Mouse (Mus musculus): Measurements from ENCODE around the gene Set. TPM values are rescaled to one million over a fixed set of nuclear protein-coding genes. Genes with fewer than 3 reads are reported as not detected.
A peak's percentile ranks its signal among the peaks of the same experiment; 100 is the strongest.

The Set gene
- total RNA-seq, 1 experiment: 901 TPM

DNA sequence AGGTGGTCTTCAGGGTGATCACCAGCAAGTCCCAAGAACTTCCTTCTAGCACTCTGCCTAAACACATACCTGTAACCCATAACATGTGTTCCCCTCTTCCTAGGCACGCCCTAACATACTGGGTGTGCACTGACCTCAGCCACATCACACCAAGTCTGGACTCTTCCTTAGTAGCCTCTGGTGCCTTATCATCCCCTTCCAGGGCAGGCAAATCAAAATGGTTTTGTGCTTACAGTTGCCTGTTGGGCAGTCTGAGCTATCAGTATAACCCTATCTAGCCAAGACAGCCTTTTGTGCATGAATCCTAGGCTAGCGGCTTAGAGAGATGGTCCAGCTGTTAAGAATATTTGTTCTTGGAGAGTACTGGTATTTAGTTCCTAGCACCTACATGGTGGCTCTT, 54.3 kb downstream of the Set start:
- in situ Hi-C loops (cut with MboI; ENCODE audit: low sequenced_read_pairs in 2 of 2, unreplicated experiment in 2 of 2): no loop called here
- DNase-seq (ENCODE audit: low read depth, low spot score): no peak
- Histone ChIP-seq H3K9me3 (ENCODE audit: control insufficient read depth, insufficient read depth, low read depth, low read length) (no peaks in the 10 kb centered on the region), H3K27ac (ENCODE audit: insufficient read depth, low read depth, low read length, poor library complexity, severe bottlenecking) (no peak overlapping the region), H3K36me3 (ENCODE audit: control insufficient read depth, insufficient read depth, low read length, poor library complexity, severe bottlenecking) (peaks cover 29% of the 10 kb centered on the region; the same call in 1 of the 2 replicates), H3K9ac (ENCODE audit: insufficient read depth, low read depth, low read length, poor library complexity, severe bottlenecking) (no peak overlapping the region), H3K4me1 (ENCODE audit: control insufficient read depth in 2 of 2, insufficient read depth in 2 of 2, low read length in 2 of 2, poor library complexity in 1 of 2) (peaks cover 0 to 3% of the 10 kb centered on the region in 2 experiments; a peak in 1 of 4 replicates), H3K4me3 (ENCODE audit: insufficient read depth in 1 of 2, low read depth in 1 of 2, low read length in 2 of 2, poor library complexity in 1 of 2, severe bottlenecking in 1 of 2) (no peak overlapping the region)
- no peak for TF ChIP-seq CHD2 (IDR thresholded peaks at IDR 0.05; ENCODE audit: low read depth, low read length)

DNA sequence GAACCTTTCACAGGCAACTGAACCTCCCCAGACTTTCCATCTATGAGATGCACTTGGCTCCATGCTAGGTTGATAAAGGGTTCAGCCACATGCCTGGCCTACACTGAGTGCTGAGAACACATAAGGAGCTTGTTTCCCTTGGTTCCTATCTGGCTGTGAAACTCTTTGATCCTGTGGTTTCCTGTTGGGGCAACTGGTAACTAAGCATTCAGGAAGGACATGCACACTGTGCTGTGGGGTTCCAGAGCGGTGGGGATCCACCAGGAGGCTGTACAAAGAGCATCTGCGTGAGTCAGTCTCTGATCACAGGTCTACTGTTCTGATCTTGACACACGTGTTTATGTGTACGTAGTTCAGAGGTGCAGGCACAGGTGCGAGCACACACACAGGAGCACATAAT, 55.4 kb downstream of the Set start:
- no peak for DNase-seq (ENCODE audit: low read depth, low spot score)
- Histone ChIP-seq H3K4me1 (ENCODE audit: control insufficient read depth in 2 of 2, insufficient read depth in 2 of 2, low read length in 2 of 2, poor library complexity in 1 of 2) (peaks cover 0 to 3% of the 10 kb centered on the region in 2 experiments; a peak in 1 of 4 replicates), H3K27ac (ENCODE audit: insufficient read depth, low read depth, low read length, poor library complexity, severe bottlenecking) (no peak overlapping the region), H3K9ac (ENCODE audit: insufficient read depth, low read depth, low read length, poor library complexity, severe bottlenecking) (no peak overlapping the region), H3K4me3 (ENCODE audit: insufficient read depth in 1 of 2, low read depth in 1 of 2, low read length in 2 of 2, poor library complexity in 1 of 2, severe bottlenecking in 1 of 2) (no peak overlapping the region), H3K9me3 (ENCODE audit: control insufficient read depth, insufficient read depth, low read depth, low read length) (no peaks in the 10 kb centered on the region), H3K36me3 (ENCODE audit: control insufficient read depth, insufficient read depth, low read length, poor library complexity, severe bottlenecking) (peaks cover 24% of the 10 kb centered on the region; the same call in 1 of the 2 replicates)
- TF ChIP-seq MAFK (IDR thresholded peaks at IDR 0.05; ENCODE audit: insufficient read depth, low read depth, low read length) (no peak), HCFC1 (IDR thresholded peaks at IDR 0.05; ENCODE audit: borderline replicate concordance, insufficient read depth, low read length) (no peak), ZC3H11A (IDR thresholded peaks at IDR 0.05; ENCODE audit: borderline replicate concordance, low read depth, low read length) (no peak), ZNF384 (IDR thresholded peaks at IDR 0.05; ENCODE audit: low read depth, low read length) (no peak), CHD2 (IDR thresholded peaks at IDR 0.05; ENCODE audit: low read depth, low read length) (no peak)
- in situ Hi-C loops (cut with MboI; ENCODE audit: low sequenced_read_pairs in 2 of 2, unreplicated experiment in 2 of 2): no loop called here

DNA sequence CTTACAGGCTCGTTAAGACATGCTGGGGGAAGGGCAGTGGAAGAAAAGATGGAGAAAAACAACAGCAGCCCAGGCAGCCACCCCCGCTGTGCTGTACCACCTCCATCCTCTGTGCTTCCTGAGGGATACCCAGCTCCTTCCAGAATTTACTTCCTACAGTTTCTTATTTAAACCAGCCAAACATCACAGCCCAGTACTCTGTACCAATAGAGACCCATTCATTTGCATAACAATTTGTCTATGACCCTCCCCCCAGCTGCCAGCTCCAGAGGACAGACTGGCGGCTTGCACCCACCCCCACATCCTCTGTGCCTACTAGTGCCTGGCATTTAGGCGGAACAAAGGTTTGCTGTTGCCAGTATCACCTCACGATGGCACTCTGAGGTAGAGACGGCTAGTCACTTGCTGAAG, 62.5 kb downstream of the Set start:
- Histone ChIP-seq H3K36me3 (ENCODE audit: control insufficient read depth, insufficient read depth, low read length, poor library complexity, severe bottlenecking) (no peaks in the 10 kb centered on the region; the same call in 1 of the 2 replicates), H3K9ac (ENCODE audit: insufficient read depth, low read depth, low read length, poor library complexity, severe bottlenecking) (no peak overlapping the region), H3K9me3 (ENCODE audit: control insufficient read depth, insufficient read depth, low read depth, low read length) (no peaks in the 10 kb centered on the region), H3K27ac (ENCODE audit: insufficient read depth, low read depth, low read length, poor library complexity, severe bottlenecking) (peak overlapping the region; percentile 17; the same call in 1 of the 2 replicates), H3K4me1 (ENCODE audit: control insufficient read depth in 2 of 2, insufficient read depth in 2 of 2, low read length in 2 of 2, poor library complexity in 1 of 2) (peaks cover 2 to 20% of the 10 kb centered on the region in 2 experiments; a peak in 3 of 4 replicates), H3K4me3 (ENCODE audit: insufficient read depth in 1 of 2, low read depth in 1 of 2, low read length in 2 of 2, poor library complexity in 1 of 2, severe bottlenecking in 1 of 2) (no peak overlapping the region)
- in situ Hi-C loops (cut with MboI; ENCODE audit: low sequenced_read_pairs in 2 of 2, unreplicated experiment in 2 of 2): no loop called here
- no peak for DNase-seq (ENCODE audit: low read depth, low spot score)
- TF ChIP-seq MAFK (IDR thresholded peaks at IDR 0.05; ENCODE audit: insufficient read depth, low read depth, low read length) (no peak), ZC3H11A (IDR thresholded peaks at IDR 0.05; ENCODE audit: borderline replicate concordance, low read depth, low read length) (no peak), HCFC1 (IDR thresholded peaks at IDR 0.05; ENCODE audit: borderline replicate concordance, insufficient read depth, low read length) (no peak), CHD2 (IDR thresholded peaks at IDR 0.05; ENCODE audit: low read depth, low read length) (no peak), ZNF384 (IDR thresholded peaks at IDR 0.05; ENCODE audit: low read depth, low read length) (no peak)

DNA sequence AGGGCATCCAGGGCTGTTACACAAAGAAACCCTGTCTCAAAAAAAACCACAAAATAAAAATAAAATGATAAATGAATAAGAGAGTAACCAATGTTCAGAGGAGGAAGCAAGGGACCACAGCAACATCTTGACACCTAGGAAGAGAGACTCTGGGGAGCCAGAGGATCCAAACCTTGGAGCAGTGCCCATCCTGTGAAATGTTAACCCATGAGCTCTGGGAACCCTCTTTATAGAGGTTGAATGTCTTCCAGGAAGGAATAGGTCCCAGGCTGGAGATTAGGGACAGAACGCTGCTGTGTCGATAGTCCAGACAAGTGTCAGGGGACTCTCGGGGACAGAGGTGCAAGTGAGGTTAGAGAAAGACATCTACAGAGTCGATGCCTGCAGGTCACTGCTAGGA, 63.1 kb downstream of the Set start:
- no peak overlapping the region for H3K27ac ChIP-seq (ENCODE audit: insufficient read depth, low read depth, low read length, poor library complexity, severe bottlenecking)

More for the DNA sequence above, 63.1 kb downstream of the Set start:
- H3K4me1 ChIP-seq (ENCODE audit: control insufficient read depth in 2 of 2, insufficient read depth in 2 of 2, low read length in 2 of 2, poor library complexity in 1 of 2): peaks cover 2 to 17% of the 10 kb centered on the region in 2 experiments; a peak in 3 of 4 replicates
- DNase-seq (ENCODE audit: low read depth, low spot score): no peak
- in situ Hi-C loops (cut with MboI; ENCODE audit: low sequenced_read_pairs in 2 of 2, unreplicated experiment in 2 of 2): no loop called here
- H3K9me3 ChIP-seq (ENCODE audit: control insufficient read depth, insufficient read depth, low read depth, low read length): no peaks in the 10 kb centered on the region
- TF ChIP-seq ZNF384 (IDR thresholded peaks at IDR 0.05; ENCODE audit: low read depth, low read length): no peak
- TF ChIP-seq MAFK (IDR thresholded peaks at IDR 0.05; ENCODE audit: insufficient read depth, low read depth, low read length): no peak
- no peak for TF ChIP-seq HCFC1 (IDR thresholded peaks at IDR 0.05; ENCODE audit: borderline replicate concordance, insufficient read depth, low read length)
- TF ChIP-seq ZC3H11A (IDR thresholded peaks at IDR 0.05; ENCODE audit: borderline replicate concordance, low read depth, low read length): no peak
- H3K9ac ChIP-seq (ENCODE audit: insufficient read depth, low read depth, low read length, poor library complexity, severe bottlenecking): no peak overlapping the region
- no peaks in the 10 kb centered on the region; the same call in 1 of the 2 replicates for H3K36me3 ChIP-seq (ENCODE audit: control insufficient read depth, insufficient read depth, low read length, poor library complexity, severe bottlenecking)
- H3K4me3 ChIP-seq (ENCODE audit: insufficient read depth in 1 of 2, low read depth in 1 of 2, low read length in 2 of 2, poor library complexity in 1 of 2, severe bottlenecking in 1 of 2): no peak overlapping the region

Other genes starting within 250 kb of the Set start
- 44.3 and 50.8 TPM in 2 replicates for gene Urm1, start 237.3 kb upstream of the Set start, total RNA-seq (2012; rRNA removed)
- 15.8 and 24.5 TPM in 2 replicates for gene Cercam, start 188.2 kb upstream of the Set start, total RNA-seq (2012; rRNA removed)
- 123 and 217 TPM in 2 replicates for gene Odf2, start 168.2 kb upstream of the Set start, total RNA-seq (2012; rRNA removed)
- gene Gle1, start 122.0 kb upstream of the Set start, total RNA-seq (2012; rRNA removed): 64.8 and 69.0 TPM in 2 replicates
- 340 and 423 TPM in 2 replicates for gene Sptan1, start 91.8 kb upstream of the Set start, total RNA-seq (2012; rRNA removed)
- 22.6 and 35.2 TPM in 2 replicates for gene Wdr34, start 8.5 kb upstream of the Set start, total RNA-seq (2012; rRNA removed)
- gene Pkn3, start 20.3 kb downstream of the Set start, total RNA-seq (2012; rRNA removed): 19.1 and 24.3 TPM in 2 replicates
- 133 and 202 TPM in 2 replicates for gene Zdhhc12, start 36.3 kb downstream of the Set start, total RNA-seq (2012; rRNA removed)
- 11.4 and 16.2 TPM in 2 replicates for gene Zer1, start 67.2 kb downstream of the Set start, total RNA-seq (2012; rRNA removed)
- gene Tbc1d13, start 76.4 kb downstream of the Set start, total RNA-seq (2012; rRNA removed): 62.4 and 65.9 TPM in 2 replicates
- 18.9 and 19.0 TPM in 2 replicates for gene Endog, start 114.1 kb downstream of the Set start, total RNA-seq (2012; rRNA removed)
- gene Spout1, start 121.1 kb downstream of the Set start, total RNA-seq (2012; rRNA removed): 46.5 and 66.9 TPM in 2 replicates
- gene Kyat1, start 148.5 kb downstream of the Set start, total RNA-seq (2012; rRNA removed): 5.2 and 7.7 TPM in 2 replicates
- 26.6 and 35.1 TPM in 2 replicates for gene Lrrc8a, start 180.3 kb downstream of the Set start, total RNA-seq (2012; rRNA removed)
- gene Gm28035, start 183.2 kb downstream of the Set start, total RNA-seq (2012; rRNA removed): 0.76 and 1.4 TPM in 2 replicates
- gene Phyhd1, start 208.8 kb downstream of the Set start, total RNA-seq (2012; rRNA removed): 2.7 and 5.5 TPM in 2 replicates
- not detected in 2 replicates for gene Gm28038, start 223.7 kb downstream of the Set start, total RNA-seq (2012; rRNA removed)
- gene Dolk, start 229.0 kb downstream of the Set start, total RNA-seq (2012; rRNA removed): 25.2 and 31.6 TPM in 2 replicates
- gene Nup188, start 229.0 kb downstream of the Set start, total RNA-seq (2012; rRNA removed): 84.5 and 115 TPM in 2 replicates